Mouse (Mus musculus) kidney, postnatal 36 days (tissue): ENCODE measurements around the gene Ccdc36.

Experiments
- DNase-seq, 2 experiments: peaks; one replicate each; pipeline ENCODE4 v3.0.0; 2021 to 2022; ENCODE audit warnings: mixed read lengths in 2 of 2

Ccdc36 gene

DNA sequence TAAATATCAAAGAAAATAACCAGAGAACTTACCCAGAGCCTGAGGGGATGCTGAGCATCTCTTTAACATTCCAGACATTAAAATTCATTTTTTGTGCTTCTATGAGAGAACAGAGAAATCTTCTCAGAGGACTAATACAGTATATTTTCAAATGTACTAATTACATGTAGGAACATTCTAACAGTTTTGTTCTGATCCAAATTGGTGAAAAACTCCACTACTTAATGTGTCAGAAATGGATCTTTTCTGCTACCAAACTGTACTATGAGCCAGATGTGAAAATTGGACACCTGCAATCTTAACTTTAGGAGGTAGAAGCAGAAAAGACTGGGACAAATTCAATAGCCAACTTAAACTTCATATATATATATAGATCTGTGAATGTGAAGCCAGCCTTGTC lies at the start of gene Ccdc36:
Ccdc36 (minus strand) TSS at position 101 of the 400 bp plus-strand sequence.
- no peak for DNase-seq

DNA sequence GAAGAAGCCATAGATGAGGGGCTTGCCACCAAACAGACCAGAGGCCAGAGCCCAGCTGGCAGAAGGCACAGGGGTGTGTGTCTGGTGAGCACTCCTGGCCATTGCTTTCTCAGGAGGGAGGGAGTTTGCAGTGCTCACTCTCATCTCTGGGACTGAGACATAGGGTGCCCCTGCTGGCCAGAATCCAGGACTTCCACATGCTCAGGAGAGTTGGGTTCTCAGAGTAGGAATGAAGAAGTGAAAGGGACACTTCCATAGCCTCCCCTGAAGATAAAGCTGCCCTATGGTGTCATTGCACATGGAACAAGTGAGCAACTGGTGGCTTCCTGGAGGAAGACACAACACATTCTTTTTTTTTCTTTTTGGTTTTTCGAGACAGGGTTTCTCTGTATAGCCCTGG lies 46.2 kb upstream of the Ccdc36 start:
- no peak for DNase-seq

DNA sequence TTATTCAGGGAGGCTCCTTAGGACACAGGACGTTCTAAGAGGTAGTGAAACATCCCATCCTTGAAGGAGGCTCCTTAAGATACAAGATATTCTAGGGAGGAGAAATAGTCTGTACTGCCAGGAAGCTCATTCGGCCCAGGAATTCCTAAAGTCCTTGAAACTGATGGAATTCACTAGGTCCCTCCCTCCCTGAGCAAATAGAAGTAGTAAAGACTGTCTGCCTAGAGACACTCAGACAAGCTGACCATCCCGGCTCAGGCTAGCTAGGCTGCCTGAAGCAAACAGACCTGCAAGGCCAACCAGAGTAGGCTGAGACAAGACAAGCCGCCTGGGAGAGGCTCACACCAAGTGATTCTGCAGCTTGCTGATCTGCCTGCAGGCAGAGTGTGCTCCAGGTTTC lies 41.6 kb upstream of the Ccdc36 start:
- DNase-seq = no peak

DNA sequence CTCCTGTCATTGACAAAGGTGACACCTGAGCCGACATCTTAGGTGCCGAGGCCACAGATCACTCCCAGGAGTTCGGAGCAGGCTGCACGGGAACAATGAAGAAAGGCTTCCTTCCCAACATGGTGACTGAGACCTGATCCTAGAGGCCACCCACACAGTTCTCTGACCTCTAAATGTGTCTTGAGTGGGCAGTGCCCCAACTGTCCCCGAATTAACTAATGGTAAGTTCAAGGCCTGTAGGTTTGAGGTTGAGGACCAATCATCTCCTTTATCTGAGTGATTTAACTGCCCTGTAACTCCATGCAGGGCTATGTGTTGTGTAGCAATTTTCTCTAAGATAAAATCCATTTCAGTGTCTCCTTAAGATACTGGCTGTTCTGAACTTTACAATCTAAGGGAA lies 41.1 kb upstream of the Ccdc36 start:
- no peak for DNase-seq

DNA sequence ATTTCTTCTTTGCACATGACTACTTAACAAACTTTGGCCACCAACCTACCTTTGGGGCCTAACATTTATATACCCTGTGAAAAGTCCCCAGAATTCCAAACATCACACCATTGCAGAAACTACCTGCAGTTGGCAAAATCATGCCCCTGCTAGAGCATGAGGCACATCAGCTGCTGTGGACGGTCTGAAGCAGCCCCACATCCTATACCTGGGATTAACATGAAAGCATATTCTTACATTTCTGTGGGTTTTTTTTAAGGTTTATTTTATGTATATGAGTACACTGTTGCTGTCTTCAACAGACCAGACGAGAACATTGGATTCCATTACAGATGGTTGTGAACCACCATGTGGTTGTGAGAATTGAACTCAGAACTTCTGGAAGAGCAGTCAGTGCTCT lies 37.9 kb upstream of the Ccdc36 start:
- DNase-seq = no peak

DNA sequence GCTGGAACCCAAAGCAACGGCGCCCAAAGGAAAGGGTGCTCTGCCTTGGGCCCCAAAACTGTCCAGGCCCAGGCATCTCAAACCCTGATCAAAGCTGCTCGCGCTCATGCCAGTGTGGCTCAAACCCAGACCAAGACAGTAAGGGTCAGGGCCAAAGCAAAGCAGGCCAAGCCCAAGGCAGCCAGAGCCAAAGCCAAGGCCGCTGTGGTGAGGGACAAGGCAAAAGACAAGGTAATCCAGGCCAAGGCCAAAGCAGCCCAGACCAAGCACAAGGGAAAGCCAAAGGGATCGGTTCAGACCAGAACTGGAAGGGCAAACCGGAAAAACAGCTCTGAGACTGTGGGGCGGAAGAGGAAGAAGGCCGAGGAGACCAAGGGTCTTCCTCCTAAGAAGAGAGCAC lies 35.4 kb upstream of the Ccdc36 start:
- no peak for DNase-seq

DNA sequence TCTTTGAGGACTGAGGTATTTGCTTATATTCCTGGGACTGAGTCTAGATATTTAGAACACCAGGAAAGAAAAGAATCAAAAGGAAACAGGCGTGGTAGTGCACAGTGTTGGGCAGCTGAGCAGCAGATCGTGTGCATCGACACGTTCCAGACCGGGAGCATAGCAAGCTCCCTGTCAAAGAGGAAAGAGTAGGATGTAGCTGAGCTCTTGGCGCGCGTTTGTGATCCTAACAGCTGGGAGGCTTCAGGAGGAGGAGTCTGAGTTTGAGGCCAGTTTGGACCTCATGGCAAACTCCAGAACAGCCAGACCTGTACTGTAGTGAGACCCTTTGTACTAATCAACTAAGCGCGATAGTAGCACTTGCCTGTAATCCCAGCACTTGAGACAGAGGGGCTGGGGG lies 33.9 kb upstream of the Ccdc36 start:
- DNase-seq = peak in 1 of 2 experiments; percentile 24

DNA sequence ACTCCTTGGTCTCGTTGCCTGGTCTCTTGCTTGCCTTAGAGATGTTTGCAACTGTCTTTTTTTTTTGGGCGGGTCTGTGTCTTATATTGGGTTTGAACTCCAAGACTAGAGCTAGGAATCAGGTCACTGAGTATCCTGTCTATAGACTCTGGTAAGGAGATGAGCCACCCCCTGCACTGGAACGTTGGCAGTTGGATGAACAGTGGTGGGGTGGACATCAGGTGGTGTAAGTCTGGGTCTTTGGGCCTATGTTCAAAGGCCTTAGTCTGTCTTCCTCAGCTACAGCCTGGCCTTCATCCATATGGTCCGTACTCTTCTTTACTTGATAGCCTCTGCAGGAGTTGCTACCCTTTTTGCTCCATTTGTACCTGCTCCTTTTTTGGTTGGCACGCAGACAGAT lies 33.4 kb upstream of the Ccdc36 start:
- no peak for DNase-seq

DNA sequence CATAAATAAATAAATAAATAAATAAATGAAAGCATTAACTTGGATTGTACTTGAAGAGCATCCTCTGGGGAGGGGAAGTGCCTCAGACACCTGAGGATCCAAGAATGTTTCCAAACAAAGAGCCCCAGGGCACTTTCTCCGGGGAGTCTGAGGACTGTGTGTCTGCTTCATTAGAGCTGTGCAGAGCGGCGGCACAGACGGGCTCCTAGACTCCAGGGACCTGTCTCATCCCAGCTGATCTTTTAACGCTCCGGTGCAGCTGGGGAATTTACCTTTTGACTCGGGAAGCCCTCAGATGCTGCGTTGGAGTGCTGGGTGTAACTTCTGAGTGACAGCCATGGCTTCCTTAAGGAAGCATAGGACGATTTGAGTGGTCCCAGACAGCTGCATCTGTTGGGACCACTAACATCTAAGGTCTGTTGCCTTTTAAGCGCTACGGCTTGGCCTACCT lies 32.9 kb upstream of the Ccdc36 start, which contains the start of gene Klhdc8b:
Klhdc8b (minus strand) TSS at position 401 of the 451 bp plus-strand sequence.
- DNase-seq = peak; percentile 45 to 57

DNA sequence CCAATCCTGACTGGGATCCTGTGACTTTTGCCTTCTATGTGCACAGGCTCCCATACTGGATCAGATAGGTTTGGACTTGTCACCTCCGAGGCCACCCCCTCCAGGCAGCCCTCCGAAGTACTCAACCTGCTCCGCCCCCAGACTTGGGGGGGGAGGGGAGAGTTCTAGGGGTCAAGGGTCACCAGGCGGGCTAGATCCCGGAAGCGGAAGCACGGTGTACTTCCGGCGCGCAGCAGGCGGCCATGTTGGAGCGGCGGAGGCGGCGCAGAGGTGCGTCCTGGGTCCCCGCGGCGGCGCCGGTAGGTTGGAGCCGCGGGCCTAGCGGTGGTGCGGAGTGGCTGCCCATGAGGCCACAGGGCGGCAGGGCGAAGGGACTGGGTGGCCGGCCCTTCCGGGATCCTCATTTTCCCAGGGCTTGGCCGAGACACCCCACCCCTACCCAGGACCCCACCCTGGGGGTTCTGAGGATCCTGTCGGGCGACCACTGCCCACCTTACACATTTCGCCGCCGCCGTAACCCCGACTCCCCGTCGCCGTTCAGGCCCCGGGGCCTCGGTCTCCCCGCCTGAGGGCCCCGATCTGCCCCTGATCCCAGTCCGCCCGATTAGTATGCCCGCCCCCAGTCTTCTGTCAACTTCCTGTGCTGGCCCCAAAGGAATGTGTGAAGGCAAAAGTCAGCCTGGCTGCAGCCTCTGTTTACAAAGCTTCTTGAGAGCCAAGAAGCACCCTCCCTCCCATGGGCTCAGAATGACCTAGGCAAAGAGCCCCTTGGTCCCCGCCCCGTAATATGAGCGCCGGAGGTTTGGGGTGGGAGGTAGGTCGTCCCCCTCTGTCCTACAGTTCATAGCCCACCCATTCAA lies 32.3 kb upstream of the Ccdc36 start, which contains the start of gene Ccdc71:
Ccdc71 (plus strand) TSS at position 209 of the 860 bp plus-strand sequence.
- peak; percentile 88 to 92 for DNase-seq

DNA sequence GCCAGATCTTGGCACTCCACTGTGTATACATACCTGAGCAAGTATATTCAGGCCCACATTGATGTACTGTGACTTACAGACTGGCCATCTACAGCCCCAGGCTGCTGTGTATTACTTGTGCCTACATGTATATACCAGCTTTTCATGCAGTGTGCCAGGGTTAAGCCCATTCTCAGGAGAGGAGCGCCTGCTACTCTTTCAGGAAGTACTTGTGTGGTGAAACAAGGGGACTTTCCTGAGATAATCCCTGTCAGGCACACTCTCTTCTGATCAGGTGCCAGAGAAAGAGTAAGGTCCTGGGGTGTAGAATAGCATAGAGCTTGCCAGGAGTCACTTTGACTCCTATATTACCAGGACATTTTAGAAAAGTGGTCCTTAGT lies 31.6 kb upstream of the Ccdc36 start:
- no peak for DNase-seq

DNA sequence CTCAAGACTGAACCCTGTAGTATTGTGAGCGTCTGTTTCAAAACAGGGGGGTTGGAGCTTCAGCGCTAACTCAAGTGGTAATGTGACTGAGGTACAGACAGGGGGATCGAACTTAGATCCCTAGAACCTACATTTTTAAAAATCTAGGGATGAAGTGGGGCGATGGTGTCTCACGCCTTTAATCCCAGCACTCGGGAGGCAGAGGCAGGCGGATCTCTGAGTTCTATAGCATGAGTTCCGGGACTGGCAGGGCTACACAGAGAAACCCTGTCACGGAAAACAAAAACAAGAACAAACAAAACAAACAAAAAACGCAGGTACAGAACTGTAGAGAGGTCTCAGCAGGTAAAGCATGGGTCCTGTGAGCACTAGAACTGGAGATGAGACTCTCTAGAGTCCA lies 28.7 kb upstream of the Ccdc36 start:
- no peak for DNase-seq

DNA sequence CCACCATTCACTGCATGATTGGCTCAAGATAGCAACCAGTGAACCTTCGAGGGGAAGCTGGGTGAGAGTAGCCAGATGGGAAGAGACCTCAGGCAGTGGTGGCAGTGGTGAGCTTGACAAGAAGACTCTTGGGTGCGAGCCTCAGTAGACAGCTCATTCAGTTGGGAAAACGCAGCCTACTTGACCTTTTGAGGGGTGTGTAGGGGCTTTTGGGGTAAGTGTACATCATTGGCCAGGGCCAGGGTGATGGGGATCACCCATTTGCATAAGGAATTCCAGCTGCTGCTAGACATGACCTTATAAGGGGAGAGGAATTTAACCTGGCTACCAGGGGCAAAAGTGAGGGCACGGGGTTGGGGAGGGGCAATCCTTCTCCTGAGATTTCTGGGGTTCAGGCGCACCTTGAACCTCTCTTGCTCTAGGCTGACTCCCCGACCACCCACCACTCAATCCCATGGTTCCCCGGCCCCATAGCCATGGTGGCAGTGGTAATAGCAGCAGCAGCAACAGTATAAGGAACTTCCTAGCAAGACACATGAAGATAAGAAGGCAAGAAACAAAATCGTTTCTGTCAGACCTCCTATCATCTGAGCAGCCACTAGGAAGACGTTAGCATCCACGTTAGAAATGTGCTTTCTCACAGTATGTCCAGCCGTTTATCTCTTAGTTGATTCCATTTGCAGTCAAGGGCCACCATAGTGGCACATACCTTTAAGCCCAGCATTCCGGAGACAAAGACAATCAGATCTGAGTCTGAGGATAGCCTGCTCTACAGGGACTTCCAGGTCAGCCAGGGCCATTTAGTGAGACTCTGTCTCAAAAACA lies 27.7 kb upstream of the Ccdc36 start:
- no peak for DNase-seq

DNA sequence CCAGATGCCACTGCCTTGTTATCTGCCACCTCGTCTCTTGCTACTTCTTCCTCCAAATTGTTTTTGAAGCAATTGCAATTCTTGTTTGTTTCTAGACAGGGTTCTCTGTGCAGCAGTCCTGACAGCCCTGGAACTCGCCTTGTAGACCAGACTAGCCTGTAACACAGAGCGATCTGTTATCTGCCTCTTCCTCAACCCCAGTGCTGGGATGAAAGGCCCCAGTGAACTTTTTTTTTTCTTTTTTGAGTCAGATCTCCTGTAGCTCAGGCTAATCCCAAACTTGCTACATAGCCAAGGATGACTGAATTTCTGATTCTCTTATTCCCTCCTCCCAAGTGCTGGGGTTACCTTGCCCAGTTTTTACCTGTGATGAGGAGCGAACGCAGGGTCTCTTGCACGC lies 26.1 kb upstream of the Ccdc36 start:
- DNase-seq = no peak

DNA sequence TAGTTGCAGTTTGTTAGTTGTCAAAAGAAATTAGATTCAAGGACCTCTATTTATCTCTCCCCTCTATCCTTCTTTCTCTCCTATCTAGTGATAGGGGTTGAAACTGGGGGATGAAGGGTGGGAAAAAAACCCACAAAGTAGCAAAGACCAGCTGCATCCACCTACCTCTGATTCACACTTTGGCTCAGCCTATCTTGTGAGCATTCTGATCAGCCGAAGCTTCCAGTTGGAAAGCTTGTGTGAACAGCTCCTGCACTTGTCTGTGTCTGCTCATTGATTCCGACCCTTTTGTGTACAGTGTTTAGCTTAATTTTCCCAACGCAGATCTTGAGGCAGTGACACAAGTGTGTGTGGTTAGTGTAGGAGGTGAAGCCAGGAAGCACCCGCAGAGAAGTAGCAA lies 25.2 kb upstream of the Ccdc36 start:
- DNase-seq = no peak

DNA sequence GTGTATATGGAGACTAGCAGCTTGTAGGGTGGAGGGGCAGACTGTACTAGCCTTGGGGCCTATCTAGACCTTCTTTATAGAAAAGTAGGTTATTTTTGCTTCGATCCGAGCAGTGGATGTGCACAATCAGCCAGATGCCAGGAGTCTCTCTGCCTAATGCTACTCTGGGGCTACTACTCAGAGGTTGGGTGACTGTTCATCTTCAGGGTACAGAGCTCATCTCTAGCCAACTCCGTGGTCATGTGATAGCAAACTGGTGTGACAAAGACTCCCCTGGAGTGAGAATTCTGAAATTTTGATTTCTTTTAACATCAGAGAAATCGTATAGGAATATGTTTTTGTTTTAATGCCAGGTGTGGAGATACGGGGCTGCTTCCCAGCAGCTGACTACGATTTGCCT lies 24.6 kb upstream of the Ccdc36 start:
- DNase-seq = no peak

DNA sequence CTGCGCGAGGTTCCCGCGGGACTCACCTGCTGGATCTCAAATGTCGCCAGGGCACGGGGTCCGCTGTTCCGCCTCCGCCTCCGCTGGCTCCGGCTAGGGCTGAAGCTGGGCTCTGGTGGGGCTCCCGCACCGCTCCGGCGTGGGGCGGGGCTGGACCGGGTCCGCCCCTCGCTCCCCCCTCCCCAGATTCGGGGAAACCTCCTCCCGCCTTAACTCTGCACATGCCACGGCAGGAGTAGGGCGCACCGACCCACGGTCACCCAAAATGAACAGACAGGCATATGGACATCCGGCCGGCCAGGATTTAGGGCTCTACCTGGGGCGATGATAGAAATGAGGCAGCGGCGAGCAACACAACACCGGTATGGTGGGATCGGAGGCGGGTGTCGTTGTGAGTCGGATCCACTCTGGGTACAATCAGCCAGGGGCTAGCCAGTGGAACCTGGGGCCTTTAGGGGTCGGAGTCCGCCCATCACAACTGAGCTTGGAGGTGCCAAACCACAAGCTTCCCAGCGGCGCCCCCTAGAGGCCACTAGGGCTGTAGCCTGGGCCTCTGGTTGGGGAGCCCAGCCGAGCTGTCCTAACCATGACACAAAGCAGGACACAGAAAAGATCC lies 24.1 kb upstream of the Ccdc36 start:
- DNase-seq = peak; percentile 86 to 94

DNA sequence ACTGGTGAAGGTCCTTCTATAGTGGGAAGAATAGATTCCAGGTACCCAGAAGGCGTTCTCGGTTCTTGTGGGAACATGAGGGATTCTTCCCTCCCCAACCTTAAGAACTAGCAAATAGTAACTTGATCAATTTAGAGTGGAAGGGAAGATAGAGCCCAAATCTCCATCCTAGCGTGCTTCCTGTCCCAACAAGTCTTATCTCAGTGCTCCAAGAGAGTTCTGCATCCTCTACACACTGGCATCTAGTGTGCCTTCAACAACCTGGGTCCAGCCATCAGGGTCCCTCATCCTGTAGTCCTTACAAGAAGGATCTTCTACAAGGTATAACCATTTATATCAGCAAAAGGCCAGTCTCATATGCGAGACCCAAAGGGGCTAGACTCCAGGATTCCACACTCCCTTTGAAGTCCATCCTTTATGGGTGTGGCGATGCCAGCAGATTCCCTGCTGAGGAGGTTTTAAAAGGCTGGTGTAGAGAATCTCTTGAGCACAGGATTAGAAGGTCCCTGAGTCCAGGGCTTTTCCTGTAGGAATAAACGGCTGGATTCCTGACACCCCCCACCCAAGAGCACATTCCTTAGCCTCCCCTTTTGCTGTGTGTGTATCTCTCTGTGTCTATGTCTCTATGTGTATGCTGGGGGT lies 23.4 kb upstream of the Ccdc36 start:
- DNase-seq = no peak

DNA sequence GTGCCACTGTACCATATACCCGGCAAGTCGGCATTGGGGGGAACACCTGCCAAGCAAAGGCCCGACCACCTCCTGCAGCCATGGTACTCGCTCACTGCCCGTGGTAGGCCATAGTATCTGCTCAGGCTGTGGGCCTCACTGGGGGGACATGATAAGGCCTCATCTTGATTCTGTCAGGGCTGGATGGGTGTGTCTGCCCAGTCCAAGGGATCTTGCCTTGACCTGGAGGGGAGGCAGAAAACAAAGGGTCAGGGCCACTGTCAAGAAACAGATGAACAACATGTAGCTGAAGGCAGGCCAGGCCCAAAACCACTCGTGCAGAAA lies 22.8 kb upstream of the Ccdc36 start:
- DNase-seq = no peak

DNA sequence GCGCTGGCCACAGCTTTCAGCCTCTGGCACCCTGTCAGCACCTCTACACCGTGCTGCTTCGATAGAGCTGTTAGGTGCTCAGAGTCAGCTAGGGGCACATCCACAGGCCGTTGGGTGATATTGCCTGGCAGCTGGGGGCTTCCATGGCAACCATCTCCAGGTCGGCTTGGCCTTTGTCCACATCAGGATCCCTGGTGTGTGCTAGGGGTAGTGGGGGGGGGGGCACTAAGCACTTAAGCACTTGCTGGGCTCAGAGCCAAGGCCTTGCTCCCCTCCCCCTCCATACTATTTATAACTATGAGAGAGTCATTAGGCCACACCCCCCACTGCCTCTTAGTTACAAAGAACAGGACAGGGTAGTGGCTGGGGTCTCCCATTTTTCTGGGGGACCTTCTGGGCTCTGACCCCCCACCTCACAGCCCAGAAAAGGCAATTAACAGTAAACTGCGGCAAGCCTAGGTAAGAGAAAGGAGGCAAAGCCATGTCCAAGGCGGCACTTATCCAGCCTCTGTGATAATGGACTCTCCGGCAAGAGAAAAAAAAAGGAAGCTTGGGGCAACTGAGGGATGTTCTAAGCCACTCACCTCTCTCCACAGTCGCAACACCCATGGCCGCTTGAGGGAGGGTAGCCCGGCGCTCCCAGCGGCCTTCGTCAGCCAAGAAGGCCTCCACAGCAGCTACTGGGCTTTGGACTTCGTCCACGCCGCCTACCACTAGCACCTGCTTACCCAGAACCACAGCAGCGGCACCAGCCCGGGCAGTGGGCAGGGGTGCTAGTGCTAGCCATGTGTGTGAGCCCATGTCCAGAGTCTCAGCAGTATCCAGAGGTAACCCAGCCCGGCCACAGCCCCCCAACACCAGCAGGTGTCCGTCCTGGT lies 22.2 kb upstream of the Ccdc36 start:
- DNase-seq = peak; percentile 32 to 55

DNA sequence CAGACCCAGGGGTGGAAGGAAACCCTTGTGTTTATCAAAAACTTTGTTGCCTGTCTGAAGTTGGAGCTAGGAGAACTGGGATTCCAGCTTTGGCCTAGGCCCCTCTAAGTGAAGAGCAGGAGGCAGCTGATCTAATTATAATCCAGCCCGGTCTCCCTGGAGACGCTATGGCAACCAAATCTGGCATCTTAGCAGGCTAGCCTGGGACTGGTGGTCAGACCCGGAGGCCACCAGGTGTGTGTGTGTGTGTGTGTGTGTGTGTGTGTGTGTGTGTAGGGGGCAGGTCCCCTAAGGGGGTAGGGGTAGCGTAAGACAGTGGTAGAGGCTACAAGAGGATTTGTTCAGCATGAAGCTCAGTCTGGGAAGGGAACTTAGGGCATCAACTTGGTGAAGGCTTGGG lies 21.6 kb upstream of the Ccdc36 start:
- DNase-seq = peak in 1 of 2 experiments; percentile 30

DNA sequence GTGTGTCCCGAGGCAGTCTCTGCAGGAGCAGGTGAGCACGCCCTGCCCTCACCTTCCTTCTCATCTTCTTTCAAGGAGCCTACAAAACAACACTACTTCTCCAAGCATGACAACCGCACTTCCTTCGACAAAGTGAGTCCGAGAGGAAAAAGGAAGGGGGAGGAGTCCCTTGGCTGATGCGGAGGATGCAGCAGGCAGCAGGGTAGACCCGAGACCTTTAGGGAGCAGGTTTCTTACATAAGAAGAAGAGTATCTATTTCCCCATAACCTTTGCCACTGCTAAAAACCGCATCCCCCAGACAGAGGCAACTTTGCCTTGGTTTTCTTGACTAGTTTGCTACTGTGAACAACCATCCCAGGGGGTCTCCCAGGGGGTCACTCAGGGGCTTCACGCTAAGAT lies 16.8 kb upstream of the Ccdc36 start:
- DNase-seq = no peak
